16 mouse cellular contexts compared by ENCODE assay signal in the genomic region with DNA sequence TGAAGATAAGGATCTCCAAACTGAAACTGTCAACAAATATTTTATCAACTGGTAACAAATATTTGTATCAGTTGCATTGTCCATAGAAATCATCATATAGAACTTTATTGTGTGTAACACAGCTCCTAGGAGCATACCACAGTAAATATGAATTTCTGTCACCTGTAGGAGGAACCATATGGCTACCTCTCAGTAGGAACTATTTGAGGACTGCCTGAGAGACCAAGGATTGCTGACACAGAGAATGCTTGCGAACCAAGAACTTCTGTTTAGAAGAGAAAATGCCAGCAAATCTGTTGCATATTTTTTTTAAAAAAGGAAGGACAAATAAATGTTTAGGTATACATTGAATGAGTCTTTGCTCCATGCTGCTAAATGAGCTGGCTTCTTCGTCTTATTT.
DNase-seq lines count a peak whose midpoint lies in the region.
"Had no signal": no experiment of that assay in that cellular context is flagged by ENCODE, and none has a peak within 500 bp of the region (broad histone marks: within the 10 kb centered on the region; RNA-seq: fewer than 3 reads in every experiment).

No protein-coding gene starts in this region.

- peak; percentile 52 for DNase-seq in cerebellum, adult 9-10 months
- DNase-seq in cerebellum, postnatal 4 days (ENCODE audit: low spot score in 2 of 2): no peak
- DNase-seq in frontal cortex, adult 2 months (ENCODE audit: extremely low spot score in 1 of 2, low spot score in 1 of 2): peak; percentile 1 to 22
- no peak for DNase-seq in frontal cortex, postnatal 36 days (ENCODE audit: low spot score in 2 of 2)
- peak; percentile 86 for DNase-seq in brain, adult 2 months (ENCODE audit: low read depth, low spot score)
- DNase-seq in telencephalon, adult 2 months (ENCODE audit: low read depth, low spot score): peak; percentile 31
- no peak for DNase-seq in adrenal gland, postnatal 4 days (ENCODE audit: low spot score in 2 of 2)
- DNase-seq: adrenal gland, adult 8-10 months; adrenal gland, postnatal 25 days; forebrain, postnatal 0 days; gastrocnemius, postnatal 25 days; heart, adult 18-20 months; heart, postnatal 10 days; heart, postnatal 36 days; kidney, adult 11 months; kidney, adult 8-10 months had no signal

Comparison
In these comparisons a context has a peak if more than half of its experiments do, and no peak if none do; other contexts are left out.
1. DNase-seq: peak in cerebellum, adult 9-10 months (single experiment), frontal cortex, adult 2 months (2 of 2), brain, adult 2 months (single experiment) and telencephalon, adult 2 months (single experiment); none in cerebellum, postnatal 4 days (0 of 2), frontal cortex, postnatal 36 days (0 of 2) and adrenal gland, postnatal 4 days (0 of 2).